Mouse (Mus musculus) cerebellum, adult 2 months (tissue): ENCODE data around the gene Agap1.

Experiments used
- CTCF ChIP-seq: fragments of 200-500 bp; IDR thresholded peaks from 2 replicates; pipeline ENCODE4 v1.5.1; 2011; ENCODE audit warnings: low read depth, mild to moderate bottlenecking, control low read depth, low read length, moderate library complexity, borderline replicate concordance; ENCODE audit not compliant: insufficient read depth
- POLR2A ChIP-seq: fragments of 200-500 bp; IDR thresholded peaks from 2 replicates; pipeline ENCODE4 v1.6.1; 2011; ENCODE audit warnings: low read length, control low read depth, borderline replicate concordance; ENCODE audit not compliant: insufficient read depth

DNA sequence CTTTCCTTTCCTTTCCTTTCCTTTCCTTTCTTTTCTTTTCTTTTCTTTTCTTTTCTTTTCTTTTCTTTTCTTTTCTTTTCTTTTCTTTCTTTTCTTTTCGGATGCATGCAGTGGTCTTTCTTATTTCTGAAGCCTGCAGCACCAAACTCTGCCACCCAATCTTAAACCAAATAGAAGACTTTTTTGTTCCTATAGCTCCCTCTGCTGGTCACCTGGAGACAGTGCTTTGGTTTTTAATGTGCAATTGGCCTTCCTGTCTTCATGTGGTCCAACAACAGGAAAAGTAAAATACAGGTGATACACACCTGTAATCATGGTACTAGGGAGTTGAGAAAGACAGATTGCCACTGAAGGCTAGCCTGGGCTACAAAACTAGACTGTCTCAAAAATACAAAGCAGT lies 177.1 kb downstream of the Agap1 start:
- TF ChIP-seq CTCF (peak; percentile 37; the same call in 1 of the 2 replicates), POLR2A (no peak)
